Mouse (Mus musculus) bone marrow macrophage, adult 2 months (primary cell): ENCODE results near the gene Smg7. TPM values are rescaled to one million over a fixed set of nuclear protein-coding genes. Genes with fewer than 3 reads are reported as not detected.

Experiments used
- H3K27ac ChIP-seq: 2 replicates; pipeline ENCODE4 v1.5.1; 2012; ENCODE audit warnings: low read depth, low read length; ENCODE audit not compliant: insufficient read depth
- H3K4me1 ChIP-seq: 2 replicates; pipeline ENCODE4 v1.6.1; 2012; ENCODE audit warnings: low read length; ENCODE audit not compliant: control insufficient read depth, insufficient read depth
- H3K4me3 ChIP-seq: 2 replicates; pipeline ENCODE4 v1.5.1; 2012; ENCODE audit warnings: mild to moderate bottlenecking, low read length, moderate library complexity; ENCODE audit not compliant: insufficient read depth
- CTCF ChIP-seq: IDR thresholded peaks from 2 replicates; pipeline ENCODE4 v1.5.1; 2012; ENCODE audit warnings: low read depth, mild to moderate bottlenecking, low read length, moderate library complexity
- POLR2A ChIP-seq: IDR thresholded peaks from 2 replicates; pipeline ENCODE4 v1.6.1; 2012; ENCODE audit warnings: mild to moderate bottlenecking, low read depth, low read length, borderline replicate concordance
- polyA plus RNA-seq: library from polyadenylated mRNA; stranded (reverse); fragments of >200 nt; gene quantifications from 2 replicates; pipeline ENCODE4 v1.2.4, GENCODE M21; 2012; ENCODE audit not compliant: missing spikeins, insufficient read depth, insufficient read length

Smg7 gene
- polyA plus RNA-seq, 1 experiment, result 31.9 TPM

GRCm38 (mm10) chr1:152796683-152797263, 105.7 kb downstream of the Smg7 start:
- Histone ChIP-seq H3K4me1 (peaks cover 50% of the 10 kb centered on the region), H3K27ac (peak overlapping the region; percentile 92), H3K4me3 (no peak overlapping the region)
- TF ChIP-seq POLR2A (no peak; the same call in 1 of the 2 replicates), CTCF (no peak)

- Histone ChIP-seq H3K4me1 (peaks cover 49% of the 10 kb centered on the region), H3K27ac (no peak overlapping the region), H3K4me3 (no peak overlapping the region)
- no peak for TF ChIP-seq CTCF
- TF ChIP-seq POLR2A, result no peak
Observed at GRCm38 (mm10) chr1:152795688-152796255, 106.7 kb downstream of the Smg7 start.

- no peak overlapping the region for H3K27ac ChIP-seq
- peaks cover 29% of the 10 kb centered on the region for H3K4me1 ChIP-seq
- H3K4me3 ChIP-seq, result no peak overlapping the region
- TF ChIP-seq CTCF (no peak), POLR2A (no peak)
Observed at GRCm38 (mm10) chr1:152793495-152794130, 108.8 kb downstream of the Smg7 start.

GRCm38 (mm10) chr1:152792736-152793494, 109.5 kb downstream of the Smg7 start:
- peaks cover 25% of the 10 kb centered on the region for H3K4me1 ChIP-seq
- no peak overlapping the region for H3K27ac ChIP-seq
- H3K4me3 ChIP-seq, result no peak overlapping the region
- no peak for TF ChIP-seq CTCF
- TF ChIP-seq POLR2A, result no peak

GRCm38 (mm10) chr1:152791269-152791668, 111.2 kb downstream of the Smg7 start:
- Histone ChIP-seq H3K4me1 (peaks cover 25% of the 10 kb centered on the region), H3K27ac (no peak overlapping the region), H3K4me3 (no peak overlapping the region)
- TF ChIP-seq CTCF (no peak), POLR2A (no peak)

- Histone ChIP-seq H3K4me3 (no peak overlapping the region), H3K4me1 (peaks cover 26% of the 10 kb centered on the region), H3K27ac (no peak overlapping the region)
- TF ChIP-seq CTCF (no peak), POLR2A (no peak)
Observed at GRCm38 (mm10) chr1:152790821-152791220, 111.6 kb downstream of the Smg7 start.

GRCm38 (mm10) chr1:152790254-152790653, 112.2 kb downstream of the Smg7 start:
- no peak overlapping the region for H3K4me3 ChIP-seq
- peaks cover 23% of the 10 kb centered on the region for H3K4me1 ChIP-seq
- no peak overlapping the region for H3K27ac ChIP-seq
- TF ChIP-seq POLR2A (no peak), CTCF (0 out of 2 replicates have a peak, but pooled peaks have one; percentile 32)

- peaks cover 20% of the 10 kb centered on the region for H3K4me1 ChIP-seq
- H3K27ac ChIP-seq, result no peak overlapping the region
- no peak overlapping the region for H3K4me3 ChIP-seq
- no peak for TF ChIP-seq POLR2A
- TF ChIP-seq CTCF, result no peak
Observed at GRCm38 (mm10) chr1:152788121-152788660, 114.3 kb downstream of the Smg7 start.

Other genes with a start within 250 kb of the Smg7 start
- gene Apobec4, start 152.1 kb downstream of the Smg7 start, polyA plus RNA-seq, result not detected in 2 replicates
- gene Rgl1, start 136.3 kb downstream of the Smg7 start, polyA plus RNA-seq, result 9.7 and 11.9 TPM in 2 replicates
- gene Arpc5, start 136.1 kb downstream of the Smg7 start, polyA plus RNA-seq, result 562 and 626 TPM in 2 replicates
- gene Ncf2, start 102.5 kb downstream of the Smg7 start, polyA plus RNA-seq, result 268 and 316 TPM in 2 replicates
- gene Nmnat2, start 52.3 kb upstream of the Smg7 start, polyA plus RNA-seq, result not detected in 2 replicates